Mouse (Mus musculus) bone marrow macrophage, adult 2 months (primary cell): ENCODE data around the gene Net1.

Experiments
- CTCF ChIP-seq: IDR thresholded peaks from 2 replicates; pipeline ENCODE4 v1.5.1; 2012; ENCODE audit warnings: low read depth, mild to moderate bottlenecking, low read length, moderate library complexity
- POLR2A ChIP-seq: IDR thresholded peaks from 2 replicates; pipeline ENCODE4 v1.6.1; 2012; ENCODE audit warnings: mild to moderate bottlenecking, low read depth, low read length, borderline replicate concordance

DNA sequence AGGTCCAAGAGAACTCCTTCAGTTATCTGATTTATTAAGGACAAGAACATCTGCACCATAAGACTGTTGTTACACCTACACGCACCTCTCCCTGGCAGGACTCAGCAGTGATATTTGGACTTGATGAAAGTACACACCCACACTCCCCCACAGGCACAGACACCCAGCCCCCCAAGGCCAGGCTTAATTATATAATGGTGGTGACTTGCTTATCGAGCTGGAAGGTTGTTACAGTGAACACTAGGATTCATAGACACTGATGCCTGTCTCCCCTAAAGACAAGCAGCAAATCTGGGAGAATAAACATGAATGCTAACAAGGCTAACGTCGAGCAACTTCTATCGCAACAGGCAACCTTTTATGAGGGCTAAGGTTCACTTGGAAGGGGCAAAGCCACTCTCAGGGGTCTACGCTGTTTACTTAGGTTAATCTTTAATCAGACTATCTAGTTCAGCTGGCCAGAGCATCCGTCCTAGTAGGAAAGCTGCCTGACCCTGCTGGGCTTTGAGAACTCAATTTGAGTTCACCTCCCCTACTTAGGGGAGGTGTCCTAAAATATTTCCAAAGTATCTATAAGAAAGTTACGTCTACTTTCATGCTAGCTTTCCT lies 26.4 kb downstream of the Net1 start:
- no peak for TF ChIP-seq POLR2A
- TF ChIP-seq CTCF, result no peak
